ENCODE assay signal across 8 mouse cellular contexts in genomic region chr15:101983949-101984601, GRCm38 (mm10). TPM values are rescaled to one million over a fixed set of nuclear protein-coding genes. Genes with fewer than 3 reads are reported as not detected.
A peak's percentile ranks its signal among the peaks of the same experiment; 100 is the strongest.
DNase-seq lines count a peak whose midpoint lies in the region; ATAC-seq lines count a peak whose summit lies in the region.

No protein-coding gene starts in this region.

- peaks cover 5% of the 10 kb centered on the region for H3K27me3 ChIP-seq in hindbrain, embryonic 13.5 days

- peak overlapping the region; percentile 49 for H3K9ac ChIP-seq in hindbrain, embryonic 13.5 days

- H3K4me1 ChIP-seq in hindbrain, embryonic 13.5 days (replicated peaks): peaks cover 8% of the 10 kb centered on the region; the same call in 1 of the 2 replicates

- no peaks in the 10 kb centered on the region for H3K36me3 ChIP-seq in hindbrain, embryonic 13.5 days

- H3K9me3 ChIP-seq in hindbrain, embryonic 13.5 days: no peaks in the 10 kb centered on the region

- peak overlapping the region; percentile 85 for H3K27ac ChIP-seq in hindbrain, embryonic 13.5 days

- H3K4me3 ChIP-seq in hindbrain, embryonic 13.5 days: peak overlapping the region; percentile 29

- peak overlapping the region; percentile 50 for H3K4me2 ChIP-seq in hindbrain, embryonic 13.5 days

- WGBS in hindbrain, embryonic 13.5 days: 2% methylated on average over 15 of the region's 15 CpGs

- peak; percentile 96 for ATAC-seq in hindbrain, embryonic 13.5 days (ENCODE audit: low FRiP score)

- DNase-seq in Muller cell, postnatal 12 days (ENCODE audit: inconsistent ontology term): peak; percentile 95
- DNase-seq in cerebellum, adult 9-11 months: peak; percentile 81
- peak; percentile 86 to 90 for DNase-seq in frontal cortex, postnatal 10 days (ENCODE audit: low spot score in 2 of 2)
- DNase-seq in layer of hippocampus, postnatal 25 days (ENCODE audit: extremely low spot score in 1 of 2, low spot score in 1 of 2): peak; percentile 90 to 96
- DNase-seq in lung, postnatal 25 days (ENCODE audit: low spot score): peak; percentile 94
- peak; percentile 98 for DNase-seq in retina, embryonic 14.5 days (ENCODE audit: low spot score)
- peak; percentile 87 for DNase-seq in thymus, postnatal 4 days

RNA-seq across cellular contexts. Expression of gene Krt8, which starts 20.2 kb away (rescaled TPM):
- 4.0 and 6.2 TPM in 2 replicates for polyA plus RNA-seq in hindbrain, embryonic 13.5 days (2015; fragmentation: Nextera tagmentation; extraction: Ambion mirVana)
- total RNA-seq in layer of hippocampus, postnatal 25 days (2021): under 1 TPM in 1 of 2 experiments, not detected in 1; 0.19 TPM

RNA-seq across cellular contexts. Expression of gene Krt78, which starts 30.0 kb away (rescaled TPM):
- not detected in 2 replicates for polyA plus RNA-seq in hindbrain, embryonic 13.5 days (2015; fragmentation: Nextera tagmentation; extraction: Ambion mirVana)
- not detected for total RNA-seq in layer of hippocampus, postnatal 25 days (2021)

RNA-seq across cellular contexts. Expression of gene Krt18, which starts 43.9 kb away (rescaled TPM):
- 7.6 and 14.2 TPM in 2 replicates for polyA plus RNA-seq in hindbrain, embryonic 13.5 days (2015; fragmentation: Nextera tagmentation; extraction: Ambion mirVana)
- under 1 TPM; 0.17 to 0.26 TPM for total RNA-seq in layer of hippocampus, postnatal 25 days (2021)

RNA-seq across cellular contexts. Expression of gene Krt79, which starts 44.0 kb away (rescaled TPM):
- polyA plus RNA-seq in hindbrain, embryonic 13.5 days (2015; fragmentation: Nextera tagmentation; extraction: Ambion mirVana): 0.12 and 0.23 TPM in 2 replicates
- total RNA-seq in layer of hippocampus, postnatal 25 days (2021): under 1 TPM; 0.28 to 0.32 TPM

RNA-seq across cellular contexts. Expression of gene Krt4, which starts 59.5 kb away (rescaled TPM):
- polyA plus RNA-seq in hindbrain, embryonic 13.5 days (2015; fragmentation: Nextera tagmentation; extraction: Ambion mirVana): not detected in 2 replicates
- not detected for total RNA-seq in layer of hippocampus, postnatal 25 days (2021)

Comparison
In these comparisons a context has a peak if more than half of its experiments do, and no peak if none do; other contexts are left out.
1. Peak in every context shown above with its lines: DNase-seq, ATAC-seq, H3K4me3 ChIP-seq and H3K27ac ChIP-seq.